Mouse (Mus musculus) kidney, embryonic 16.5 days (tissue): ENCODE data around the gene Fam110a. TPM values are rescaled to one million over a fixed set of nuclear protein-coding genes. Genes with fewer than 3 reads are reported as not detected.

ENCODE experiments used
- ATAC-seq: fragments of 200-750 bp; cut with Nextera tagmentation; 2 replicates; pipeline ENCODE4 v1.8.0; 2017; ENCODE audit warnings: moderate TSS enrichment; ENCODE audit not compliant: low FRiP score, low TSS enrichment
- H3K27ac ChIP-seq: fragments of 300-500 bp; sonication (generic); 2 replicates; pipeline ENCODE4 v1.5.1; 2014; ENCODE audit warnings: low read length
- H3K27me3 ChIP-seq: fragments of 300-500 bp; sonication (generic); 2 replicates; pipeline ENCODE4 v1.6.1; 2014; ENCODE audit warnings: low read length, control low read depth, mixed read lengths; ENCODE audit not compliant: insufficient read depth
- H3K36me3 ChIP-seq: fragments of 300-500 bp; sonication (generic); 2 replicates; pipeline ENCODE4 v1.6.1; 2014; ENCODE audit warnings: low read length, control low read depth, mixed read lengths; ENCODE audit not compliant: insufficient read depth
- H3K4me1 ChIP-seq: fragments of 300-500 bp; sonication (generic); 2 replicates; pipeline ENCODE4 v1.6.1; 2014; ENCODE audit warnings: low read length, control low read depth, mixed read lengths; ENCODE audit not compliant: insufficient read depth
- H3K4me2 ChIP-seq: fragments of 300-500 bp; sonication (generic); replicated peaks from 2 replicates; pipeline ENCODE4 v1.6.1; 2014; ENCODE audit warnings: low read depth, low read length
- H3K4me3 ChIP-seq: fragments of 300-500 bp; sonication (generic); 2 replicates; pipeline ENCODE4 v1.5.1; 2014; ENCODE audit warnings: mild to moderate bottlenecking, low read length
- H3K9ac ChIP-seq: fragments of 300-500 bp; sonication (generic); replicated peaks from 2 replicates; pipeline ENCODE4 v1.6.1; 2014; ENCODE audit warnings: low read length
- H3K9me3 ChIP-seq: fragments of 300-500 bp; sonication (generic); 2 replicates; pipeline ENCODE4 v1.6.1; 2016; ENCODE audit warnings: low read length, control low read depth
- WGBS: fragments of 180-500 bp; shearing (Covaris S2); extraction: QIAGEN DNeasy Blood & Tissue Kit; methylation state at CpG from one replicate; pipeline ENCODE4 v1.1.7; 2014; 5-methylcytosine and 5-hydroxymethylcytosine counted together
- polyA plus RNA-seq: library from polyadenylated mRNA; unstranded; fragments of >200 nt; fragmentation: Nextera tagmentation; extraction: Ambion mirVana; gene quantifications from 2 replicates; pipeline ENCODE4 v1.2.1, GENCODE M21; 2015

Fam110a gene
- polyA plus RNA-seq, 1 experiment from 2014 or later, result 32.1 TPM

DNA sequence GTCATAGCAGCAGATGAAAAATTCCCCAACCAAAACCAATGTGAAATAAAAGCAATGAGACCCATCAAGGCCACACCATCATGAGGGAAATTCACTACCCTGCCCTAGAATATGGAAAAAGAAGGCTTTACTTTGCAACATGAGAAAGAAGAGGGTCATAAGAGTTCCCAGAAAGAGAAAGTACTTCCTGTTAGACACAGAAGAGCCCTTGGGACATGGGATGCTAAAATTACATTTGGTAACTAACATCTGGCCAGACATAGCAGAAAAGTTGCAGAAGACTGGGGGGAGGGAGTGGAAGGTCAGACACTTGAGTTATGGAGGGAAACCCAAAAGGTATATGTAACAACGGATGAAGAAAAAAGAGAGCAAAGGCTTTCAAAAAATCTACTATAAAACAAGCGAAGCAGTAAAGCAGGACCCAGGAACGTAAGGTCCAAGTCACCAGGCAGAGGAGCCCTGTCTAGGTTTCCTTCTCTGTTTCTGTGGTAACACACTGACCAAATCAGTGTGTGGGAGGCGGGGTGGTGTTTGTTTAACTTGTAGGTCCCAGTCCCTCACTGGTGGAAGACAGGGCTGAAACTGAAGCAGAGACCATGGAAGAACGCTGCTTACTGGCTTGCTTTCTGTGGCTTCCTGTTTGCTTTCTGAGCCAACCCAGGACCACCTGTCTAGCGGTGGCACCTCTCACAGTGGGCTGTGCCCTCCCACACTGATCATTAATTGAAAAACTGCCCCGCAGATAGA, 5.6 kb upstream of the Fam110a start:
- Histone ChIP-seq H3K9ac (no peak overlapping the region), H3K4me1 (peaks cover 11% of the 10 kb centered on the region), H3K36me3 (no peaks in the 10 kb centered on the region), H3K4me2 (no peak overlapping the region), H3K27ac (peak overlapping the region; percentile 49; the same call in 1 of the 2 replicates), H3K4me3 (no peak overlapping the region), H3K9me3 (no peaks in the 10 kb centered on the region), H3K27me3 (no peaks in the 10 kb centered on the region)
- peak; percentile 85 for ATAC-seq
- WGBS, result 20% methylated on average over 7 of the region's 7 CpGs

DNA sequence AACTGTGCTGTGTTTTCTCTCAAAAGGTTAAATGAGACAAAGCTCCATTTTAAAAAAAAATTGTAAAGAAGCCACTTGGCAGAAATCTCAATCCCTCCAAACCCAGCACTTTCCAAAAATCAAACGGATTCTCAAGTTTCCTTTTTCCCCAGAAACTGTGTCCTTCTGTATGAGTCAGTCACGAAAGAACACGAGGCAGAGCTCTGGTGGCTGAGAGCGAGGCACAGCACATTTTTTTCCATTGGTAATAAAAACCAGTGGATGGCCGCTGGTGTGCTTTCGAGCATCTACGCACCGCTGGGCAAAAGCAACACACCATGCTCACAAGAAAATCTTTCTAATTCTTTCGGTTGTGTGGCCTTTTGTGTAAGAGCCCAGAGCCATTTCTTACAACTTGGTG, 4.0 kb upstream of the Fam110a start:
- no peak for ATAC-seq
- 39% methylated on average over 9 of the region's 9 CpGs for WGBS
- Histone ChIP-seq H3K27me3 (no peaks in the 10 kb centered on the region), H3K9ac (no peak overlapping the region), H3K4me1 (peaks cover 20% of the 10 kb centered on the region), H3K9me3 (no peaks in the 10 kb centered on the region), H3K36me3 (no peaks in the 10 kb centered on the region), H3K4me2 (no peak overlapping the region), H3K4me3 (no peak overlapping the region), H3K27ac (no peak overlapping the region)

DNA sequence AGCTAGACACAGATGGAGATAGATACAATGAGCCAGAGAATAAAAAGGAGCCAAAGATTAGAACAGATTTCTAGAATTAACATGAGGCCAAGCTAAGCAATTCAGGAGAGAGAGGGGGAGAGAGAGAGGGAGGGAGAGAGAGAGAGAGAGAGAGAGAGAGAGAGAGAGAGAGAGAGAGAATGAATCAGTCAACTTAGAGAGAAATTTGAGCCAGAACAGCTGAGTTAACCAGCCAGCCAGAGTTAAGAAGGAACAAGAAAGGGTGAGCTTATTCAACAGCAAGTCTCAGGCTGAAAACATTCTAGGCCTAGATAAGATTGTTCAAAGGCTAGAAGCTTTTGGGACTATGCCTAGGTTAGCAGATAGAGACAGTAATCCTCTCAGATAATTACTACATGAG, 2.5 kb upstream of the Fam110a start:
- Histone ChIP-seq H3K4me1 (peaks cover 35% of the 10 kb centered on the region), H3K36me3 (no peaks in the 10 kb centered on the region), H3K4me3 (no peak overlapping the region), H3K4me2 (no peak overlapping the region), H3K27ac (no peak overlapping the region), H3K9me3 (no peaks in the 10 kb centered on the region), H3K9ac (no peak overlapping the region), H3K27me3 (no peaks in the 10 kb centered on the region)
- ATAC-seq, result no peak

GRCm38 (mm10) chr2:151981268-151981667, 1.2 kb upstream of the Fam110a start:
- H3K27ac ChIP-seq, result no peak overlapping the region
- 75% methylated on average over 6 of the region's 6 CpGs for WGBS
- no peak overlapping the region for H3K9ac ChIP-seq
- no peak for ATAC-seq
- H3K36me3 ChIP-seq, result 0 out of 2 replicates have a peak, but pooled peaks cover 3% of the 10 kb centered on the region
- no peaks in the 10 kb centered on the region for H3K9me3 ChIP-seq
- H3K4me2 ChIP-seq, result no peak overlapping the region
- H3K4me3 ChIP-seq, result no peak overlapping the region
- H3K27me3 ChIP-seq, result no peaks in the 10 kb centered on the region
- H3K4me1 ChIP-seq, result peaks cover 46% of the 10 kb centered on the region

- Histone ChIP-seq H3K4me3 (peak overlapping the region; percentile 86), H3K27me3 (no peaks in the 10 kb centered on the region), H3K27ac (peak overlapping the region; percentile 73; the same call in 1 of the 2 replicates), H3K9me3 (no peaks in the 10 kb centered on the region), H3K9ac (peak overlapping the region; percentile 88), H3K36me3 (0 out of 2 replicates have a peak, but pooled peaks cover 3% of the 10 kb centered on the region), H3K4me1 (peaks cover 45% of the 10 kb centered on the region), H3K4me2 (peak overlapping the region; percentile 75)
- WGBS, result 43% methylated on average over 3 of the region's 3 CpGs
- no peak; the same call in 1 of the 2 replicates for ATAC-seq
These were observed 305 bp upstream of the Fam110a start for GRCm38 (mm10) chr2:151980355-151980693.

GRCm38 (mm10) chr2:151978494-151978893, 1.5 kb downstream of the Fam110a start:
- WGBS, result 61% methylated on average over 6 of the region's 6 CpGs
- peak overlapping the region; percentile 86; the same call in 1 of the 2 replicates for H3K4me3 ChIP-seq
- peaks cover 57% of the 10 kb centered on the region for H3K4me1 ChIP-seq
- 0 out of 2 replicates have a peak overlapping the region, but pooled peaks have one; percentile 3 for H3K27ac ChIP-seq
- no peaks in the 10 kb centered on the region for H3K9me3 ChIP-seq
- peak overlapping the region; percentile 75 for H3K4me2 ChIP-seq
- 0 out of 2 replicates have a peak, but pooled peaks cover 3% of the 10 kb centered on the region for H3K36me3 ChIP-seq
- no peaks in the 10 kb centered on the region for H3K27me3 ChIP-seq
- ATAC-seq, result no peak
- H3K9ac ChIP-seq, result no peak overlapping the region; the same call in 1 of the 2 replicates

DNA sequence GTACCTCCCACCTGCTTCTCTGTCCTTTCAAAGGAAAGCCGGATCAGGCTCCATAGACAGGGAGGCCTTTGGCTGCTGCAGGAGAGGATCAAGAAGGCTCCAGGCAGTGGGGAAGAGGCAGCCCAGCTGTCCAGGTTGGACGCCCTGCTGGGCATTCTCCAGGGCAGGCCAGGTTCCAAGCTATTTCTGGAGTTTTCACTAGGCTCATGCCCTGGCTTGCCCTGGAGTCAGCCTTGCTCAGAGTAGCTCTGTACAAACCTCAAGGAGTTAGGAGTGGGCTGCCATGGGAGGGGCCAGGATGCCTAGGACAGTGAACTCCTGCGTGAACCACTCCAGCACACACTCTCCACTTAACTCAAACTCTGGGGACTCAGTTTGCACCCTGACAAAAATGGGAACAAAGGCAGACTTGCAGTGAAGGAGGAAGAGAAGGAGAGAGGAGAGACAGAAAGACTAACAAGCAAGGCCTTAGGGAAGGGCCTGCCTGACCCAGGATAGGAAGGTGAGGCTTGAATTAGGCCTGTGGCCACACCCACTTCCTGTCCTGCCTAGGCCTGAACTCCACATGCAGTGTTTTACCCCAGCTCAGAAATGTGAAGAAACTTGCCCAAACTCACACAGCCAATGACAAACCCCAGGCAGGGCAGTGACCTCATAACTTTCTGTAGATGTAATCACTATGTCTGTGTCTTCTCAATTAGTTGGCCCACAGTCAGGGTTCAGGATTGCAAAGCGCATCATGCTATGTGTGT, 2.2 kb downstream of the Fam110a start:
- no peak overlapping the region for H3K4me3 ChIP-seq
- H3K9ac ChIP-seq, result peak overlapping the region; percentile 20
- H3K4me2 ChIP-seq, result peak overlapping the region; percentile 7; the same call in 1 of the 2 replicates
- 67% methylated on average over 4 of the region's 4 CpGs for WGBS
- no peaks in the 10 kb centered on the region for H3K27me3 ChIP-seq
- peaks cover 63% of the 10 kb centered on the region for H3K4me1 ChIP-seq
- H3K36me3 ChIP-seq, result 0 out of 2 replicates have a peak, but pooled peaks cover 3% of the 10 kb centered on the region
- H3K27ac ChIP-seq, result peak overlapping the region; percentile 3; the same call in 1 of the 2 replicates
- no peak for ATAC-seq
- no peaks in the 10 kb centered on the region for H3K9me3 ChIP-seq

DNA sequence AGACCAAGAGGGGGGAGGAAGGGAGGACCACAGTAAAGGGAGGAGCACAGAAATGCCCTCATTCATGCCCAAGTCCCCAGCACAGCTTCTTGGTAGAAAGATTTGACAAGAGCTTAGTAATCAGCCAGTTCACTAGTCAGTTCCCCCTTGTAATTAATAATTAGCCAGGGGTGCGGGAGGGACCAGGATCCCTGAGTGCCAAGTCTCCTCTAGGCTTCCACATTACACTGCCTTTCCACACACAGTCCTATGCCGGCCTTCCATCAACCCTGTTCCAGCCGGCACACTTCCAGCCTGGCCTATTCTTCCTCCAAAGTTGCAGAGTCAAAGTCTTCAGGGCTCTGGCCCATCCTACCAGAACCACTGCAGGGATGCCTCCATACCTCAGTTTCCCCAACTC, 4.0 kb downstream of the Fam110a start:
- ATAC-seq, result peak; percentile 53
- 63% methylated on average over 3 of the region's 3 CpGs for WGBS
- H3K9me3 ChIP-seq, result no peaks in the 10 kb centered on the region
- H3K27ac ChIP-seq, result peak overlapping the region; percentile 64
- H3K4me3 ChIP-seq, result no peak overlapping the region
- no peaks in the 10 kb centered on the region for H3K27me3 ChIP-seq
- no peak overlapping the region for H3K9ac ChIP-seq
- no peak overlapping the region for H3K4me2 ChIP-seq
- H3K4me1 ChIP-seq, result peaks cover 76% of the 10 kb centered on the region
- H3K36me3 ChIP-seq, result 0 out of 2 replicates have a peak, but pooled peaks cover 3% of the 10 kb centered on the region

- no peaks in the 10 kb centered on the region for H3K9me3 ChIP-seq
- H3K27ac ChIP-seq, result peak overlapping the region; percentile 64
- H3K4me3 ChIP-seq, result no peak overlapping the region
- no peak overlapping the region for H3K4me2 ChIP-seq
- ATAC-seq, result no peak
- WGBS, result 86% methylated on average over 5 of the region's 5 CpGs
- peaks cover 6% of the 10 kb centered on the region for H3K36me3 ChIP-seq
- H3K27me3 ChIP-seq, result no peaks in the 10 kb centered on the region
- H3K4me1 ChIP-seq, result peaks cover 78% of the 10 kb centered on the region
- no peak overlapping the region for H3K9ac ChIP-seq
These were observed 4.7 kb downstream of the Fam110a start for GRCm38 (mm10) chr2:151975295-151975694.
